Mouse (Mus musculus) gastrocnemius, adult 2 months (tissue): ENCODE measurements around the gene Gipc3. TPM values are rescaled to one million over a fixed set of nuclear protein-coding genes. Genes with fewer than 3 reads are reported as not detected.

Experiments used
- DNase-seq: peaks from one replicate; pipeline ENCODE4 v3.0.0; 2022
- H3K27ac ChIP-seq: fragments of 200-600 bp; 2 replicates; pipeline ENCODE4 v1.8.1; 2022; ENCODE audit warnings: mild to moderate bottlenecking
- H3K4me3 ChIP-seq: fragments of 200-600 bp; 2 replicates; pipeline ENCODE4 v1.8.1; 2022; ENCODE audit warnings: mild to moderate bottlenecking, moderate library complexity
- CTCF ChIP-seq: fragments of 200-600 bp; IDR thresholded peaks from 2 replicates; pipeline ENCODE4 v1.8.1; 2022; ENCODE audit warnings: antibody characterized with exemption, mild to moderate bottlenecking, moderate library complexity
- intact Hi-C: fragments of 180-260 bp; cut with DNase I; formaldehyde crosslinking; loops from one replicate; pipeline ENCODE4 v1.15.1; 2025
- total RNA-seq, 2 experiments: library from RNA; stranded (reverse); gene quantifications; 2 replicates each; pipeline ENCODE4 v1.2.3; 2021

The Gipc3 gene
- total RNA-seq, 2 experiments from 2014 or later = 0.69 to 1.3 TPM

- H3K4me3 ChIP-seq = no peak overlapping the region
- no peak for DNase-seq
- intact Hi-C loops = no loop called here
- H3K27ac ChIP-seq = peak overlapping the region; percentile 87
- TF ChIP-seq CTCF = no peak
These were observed 43.3 kb downstream of the Gipc3 start for GRCm38 (mm10) chr10:81299585-81300351.

DNA sequence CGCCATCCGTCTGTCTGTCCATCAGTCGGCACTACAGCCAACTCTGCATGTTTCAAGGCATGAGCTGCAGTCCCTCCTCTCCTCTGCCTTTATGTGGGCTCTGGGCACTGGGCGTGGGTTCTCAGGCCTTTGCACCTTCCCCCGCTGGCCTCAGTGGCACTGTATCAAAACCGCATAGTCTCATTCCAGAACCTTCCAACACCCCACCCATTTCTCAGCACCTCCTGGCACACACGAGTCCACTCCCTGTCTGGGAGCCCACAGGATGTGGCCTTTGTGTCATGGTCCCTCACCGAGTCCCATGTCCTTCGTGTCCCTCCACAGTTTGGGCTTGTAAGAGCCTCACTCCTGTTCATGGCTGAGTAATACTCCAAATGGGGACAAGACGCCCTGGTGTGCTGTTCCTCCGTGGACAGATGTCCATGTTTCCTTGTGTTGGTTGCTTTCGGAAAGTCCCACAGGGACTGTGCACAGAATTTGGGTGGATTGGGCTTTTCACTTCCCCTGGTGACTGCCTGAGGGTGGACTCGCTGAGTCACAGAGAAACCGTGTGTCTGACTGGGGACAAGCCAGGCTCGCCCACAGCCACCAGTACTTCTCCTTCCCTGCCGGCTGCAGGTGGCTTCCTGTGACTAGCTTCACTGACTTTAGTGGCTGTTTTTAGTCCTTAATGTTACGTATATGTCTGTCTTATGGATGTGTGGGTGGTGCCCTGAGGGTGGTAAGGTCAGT is 44.5 kb downstream of the Gipc3 start:
- H3K27ac ChIP-seq = peak overlapping the region; percentile 87
- TF ChIP-seq CTCF = no peak
- intact Hi-C loops = no loop called here
- peak overlapping the region; percentile 61 for H3K4me3 ChIP-seq
- peak; percentile 42 for DNase-seq

GRCm38 (mm10) chr10:81297845-81298244 is 45.2 kb downstream of the Gipc3 start:
- DNase-seq = peak; percentile 63

DNA sequence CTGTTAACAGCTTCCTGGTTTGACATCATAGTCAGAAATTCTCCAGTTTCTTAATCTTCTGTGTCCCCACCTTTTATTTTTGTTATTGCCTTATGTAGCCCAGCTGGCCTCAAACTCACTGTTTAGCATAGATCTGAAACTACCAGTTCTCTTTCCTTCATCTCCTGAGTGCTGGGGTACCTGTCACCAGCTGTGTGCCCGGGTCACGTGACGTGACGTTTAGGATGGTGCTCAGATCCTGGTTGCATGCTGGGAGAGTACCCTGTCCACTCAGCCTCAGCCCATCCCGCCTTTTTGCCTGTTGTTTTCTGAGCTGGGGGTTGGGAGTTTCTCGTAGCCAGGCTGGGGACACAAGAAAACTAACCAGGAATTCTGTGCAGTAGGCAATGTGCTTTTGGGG is 45.8 kb downstream of the Gipc3 start:
- intact Hi-C loops = no loop called here
- DNase-seq = no peak
- peak overlapping the region; percentile 61 for H3K4me3 ChIP-seq
- peak overlapping the region; percentile 87 for H3K27ac ChIP-seq
- no peak for TF ChIP-seq CTCF

More at GRCm38 (mm10) chr10:81297845-81298244, 45.2 kb downstream of the Gipc3 start:
- intact Hi-C loops = no loop called here
- no peak for TF ChIP-seq CTCF
- H3K27ac ChIP-seq = peak overlapping the region; percentile 87
- peak overlapping the region; percentile 61 for H3K4me3 ChIP-seq

DNA sequence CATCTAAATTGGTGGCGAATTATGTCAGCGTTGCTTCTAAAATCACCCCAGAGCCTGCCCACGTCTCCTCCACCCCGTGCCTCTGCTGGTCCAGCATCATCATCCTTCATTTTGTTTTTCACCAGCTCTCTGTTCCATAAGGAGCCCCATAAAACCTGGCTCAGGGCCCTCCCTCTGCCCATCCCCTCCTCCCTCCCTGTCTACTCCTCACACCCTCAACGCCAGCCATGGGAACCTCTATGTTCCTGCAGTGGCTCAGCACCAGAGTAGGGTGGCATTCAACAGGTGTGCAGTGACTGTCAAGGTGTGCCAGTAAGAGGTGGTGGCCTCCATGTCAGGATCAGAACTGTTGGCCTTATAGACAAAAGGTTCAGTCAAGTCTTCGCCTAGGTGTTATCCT is 47.9 kb downstream of the Gipc3 start:
- peak overlapping the region; percentile 95 for H3K27ac ChIP-seq
- no peak for DNase-seq
- peak overlapping the region; percentile 90; the same call in 1 of the 2 replicates for H3K4me3 ChIP-seq
- intact Hi-C loops = no loop called here
- TF ChIP-seq CTCF = no peak

DNA sequence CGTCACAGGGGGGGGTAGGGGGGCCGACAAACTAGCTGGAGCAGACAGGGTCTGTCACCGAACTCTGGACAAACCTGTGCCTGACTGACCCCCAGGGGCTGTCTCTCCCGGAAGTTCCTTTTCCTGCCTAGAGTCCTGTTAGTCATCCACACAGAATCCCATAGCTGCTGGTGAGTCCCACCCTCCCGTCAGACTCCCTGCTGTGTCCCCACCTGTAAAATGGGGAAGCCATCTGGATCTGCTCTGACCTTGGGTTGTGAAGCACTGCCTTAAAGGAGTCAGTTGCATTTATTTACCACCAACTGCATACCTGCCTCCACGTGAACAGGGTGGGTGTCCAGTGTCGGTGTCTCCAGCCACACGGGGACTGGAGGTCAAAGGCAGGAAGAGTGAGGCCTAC is 48.6 kb downstream of the Gipc3 start:
- intact Hi-C loops = loop anchor here (5.0 kb wide), 1 partner anchor 58 kb away; the partner anchor contains the start of gene Hmg20b
- DNase-seq = no peak
- peak overlapping the region; percentile 90 for H3K4me3 ChIP-seq
- no peak for TF ChIP-seq CTCF
- peak overlapping the region; percentile 95 for H3K27ac ChIP-seq

GRCm38 (mm10) chr10:81293334-81294030 is 49.6 kb downstream of the Gipc3 start:
- Histone ChIP-seq H3K27ac (peak overlapping the region; percentile 95), H3K4me3 (peak overlapping the region; percentile 90)
- no peak for TF ChIP-seq CTCF
- DNase-seq = no peak
- intact Hi-C loops = loop anchor here (2.0 to 5.0 kb wide), 2 partner anchors 25 to 59 kb away; partner anchors contain the start of gene Hmg20b

DNA sequence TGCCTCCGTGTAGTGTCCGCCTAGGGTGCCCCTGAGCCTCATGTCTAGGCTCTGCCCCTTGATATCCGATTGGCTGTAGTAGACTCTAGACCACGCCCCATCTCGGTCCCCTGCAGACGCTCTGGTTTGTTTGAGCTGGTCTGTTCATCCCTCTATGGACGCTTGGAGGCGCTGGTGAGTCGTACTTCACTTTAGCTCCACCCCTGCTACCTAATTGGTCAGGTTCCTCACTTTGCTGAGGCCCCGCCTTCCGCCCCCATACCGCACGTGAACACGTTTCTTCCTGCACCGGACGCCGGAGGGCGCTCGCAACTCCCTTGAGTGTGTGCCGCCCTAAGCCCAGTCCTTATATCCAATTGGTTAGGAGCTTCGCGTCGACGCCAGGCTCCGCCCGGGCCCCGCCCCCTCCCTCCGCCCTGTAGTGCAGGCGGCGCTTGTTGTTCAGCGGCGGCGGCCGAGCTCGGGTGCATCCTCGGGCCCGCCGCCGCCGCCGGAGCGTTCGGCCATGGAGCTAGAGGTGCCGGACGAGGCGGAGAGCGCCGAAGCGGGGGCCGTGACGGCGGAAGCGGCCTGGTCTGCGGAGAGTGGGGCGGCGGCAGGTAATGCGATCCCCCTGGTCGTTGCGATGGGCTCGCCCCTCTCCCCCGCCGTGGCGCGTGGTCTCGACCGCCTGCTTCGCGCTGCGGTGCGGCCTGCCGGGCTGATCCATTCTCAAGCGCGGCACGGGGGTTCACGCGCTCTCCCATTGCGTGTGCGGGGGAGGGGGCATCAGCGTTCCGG is 50.3 kb downstream of the Gipc3 start, which contains the start of gene Pip5k1c:
TSS of gene Pip5k1c (plus strand) at position 410 of the 780 bp plus-strand sequence.
- peak; percentile 89 for TF ChIP-seq CTCF
- H3K4me3 ChIP-seq = peak within 1 kb of the TSS; percentile 90
- peak within 1 kb of the TSS; percentile 95 for H3K27ac ChIP-seq
- peak; percentile 99 for DNase-seq
- intact Hi-C loops = loop anchor here (2.0 to 5.0 kb wide), 2 partner anchors 26 to 60 kb away; partner anchors contain the start of gene Hmg20b

- intact Hi-C loops = loop anchor here (2.0 to 5.0 kb wide), 2 partner anchors 27 to 61 kb away; partner anchors contain the start of gene Hmg20b
- no peak for DNase-seq
- Histone ChIP-seq H3K4me3 (no peak within 1 kb of the TSS), H3K27ac (no peak within 1 kb of the TSS)
- no peak for TF ChIP-seq CTCF
These were observed 51.5 kb downstream of the Gipc3 start, which contains the start of gene Tjp3 for GRCm38 (mm10) chr10:81291511-81292104. TSS of gene Tjp3 (minus strand) at chr10:81291581.

DNA sequence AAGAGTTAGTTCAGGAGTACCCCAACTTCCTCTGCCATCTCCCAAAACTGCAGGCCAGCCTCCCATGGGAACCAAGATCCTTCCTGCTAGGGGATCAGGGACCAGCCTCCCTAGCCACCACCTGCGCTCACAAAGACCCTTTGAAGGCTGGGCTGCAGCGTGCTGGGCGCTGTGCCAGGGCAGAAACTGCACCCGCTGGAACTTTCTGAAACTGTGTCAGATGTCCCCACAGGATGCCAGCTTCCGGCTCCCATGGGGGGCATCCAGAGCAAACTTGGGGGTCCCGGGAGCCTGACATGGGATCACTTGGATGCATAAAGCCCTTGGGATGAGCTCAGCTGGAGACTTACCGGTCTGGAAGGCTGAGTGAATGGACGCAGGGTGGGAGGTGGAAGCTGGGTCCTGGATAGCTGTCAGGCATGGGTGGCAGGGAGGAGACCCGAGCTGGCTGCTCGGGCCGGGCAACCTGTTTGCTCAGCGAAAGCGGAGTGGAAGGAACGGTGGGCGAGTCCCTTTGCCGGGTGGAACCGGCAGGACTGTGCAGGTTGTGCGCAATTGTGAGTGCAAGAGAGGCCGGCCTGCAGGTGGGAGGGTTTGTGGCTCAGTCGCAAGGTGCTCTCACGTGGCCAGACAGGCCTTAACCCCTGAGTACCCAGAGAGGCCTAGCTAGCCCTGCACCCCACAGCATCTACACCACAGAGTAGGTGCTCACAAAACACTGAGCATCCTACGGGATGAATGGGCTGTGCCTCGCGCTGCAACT is 52.2 kb downstream of the Gipc3 start:
- Histone ChIP-seq H3K4me3 (no peak overlapping the region), H3K27ac (no peak overlapping the region)
- intact Hi-C loops = loop anchor here (5.0 kb wide), 1 partner anchor 61 kb away; the partner anchor contains the start of gene Hmg20b
- no peak for DNase-seq
- no peak for TF ChIP-seq CTCF
